Mouse (Mus musculus): ENCODE measurements at regions not wholly inside any gene's neighbourhood (a gene's known extent, or its start where the extent isn't known, plus 50 kb on each side); places are given as distances from the start of the nearest gene placed in this dataset.

GRCm38 (mm10) chr3:35688111-35688510, 65.8 kb upstream of the Atp11b start:
- H3K9ac ChIP-seq: no peak overlapping the region
- H3K4me1 ChIP-seq (replicated peaks): no peaks in the 10 kb centered on the region
- H3K27me3 ChIP-seq (replicated peaks): no peaks in the 10 kb centered on the region
- no peak overlapping the region for H3K27ac ChIP-seq
- H3K36me3 ChIP-seq: no peaks in the 10 kb centered on the region
- peak; percentile 69; the same call in 1 of the 2 replicates for ATAC-seq
- H3K4me2 ChIP-seq (replicated peaks): no peak overlapping the region
- H3K4me3 ChIP-seq (replicated peaks): no peak overlapping the region
- 60% methylated on average over 5 of the region's 5 CpGs for WGBS
- no peaks in the 10 kb centered on the region for H3K9me3 ChIP-seq

- Histone ChIP-seq H3K4me2 (replicated peaks) (no peak overlapping the region), H3K27me3 (replicated peaks) (no peaks in the 10 kb centered on the region), H3K9me3 (no peaks in the 10 kb centered on the region), H3K4me3 (replicated peaks) (no peak overlapping the region), H3K9ac (no peak overlapping the region), H3K36me3 (no peaks in the 10 kb centered on the region), H3K4me1 (replicated peaks) (no peaks in the 10 kb centered on the region), H3K27ac (no peak overlapping the region)
- WGBS: 10% methylated on average over 4 of the region's 4 CpGs
- ATAC-seq: peak; percentile 81
These were observed 65.1 kb upstream of the Atp11b start for GRCm38 (mm10) chr3:35688781-35689180.

GRCm38 (mm10) chr3:35693039-35693438, 60.9 kb upstream of the Atp11b start:
- H3K4me2 ChIP-seq (replicated peaks): no peak overlapping the region
- ATAC-seq: peak; percentile 83

DNA sequence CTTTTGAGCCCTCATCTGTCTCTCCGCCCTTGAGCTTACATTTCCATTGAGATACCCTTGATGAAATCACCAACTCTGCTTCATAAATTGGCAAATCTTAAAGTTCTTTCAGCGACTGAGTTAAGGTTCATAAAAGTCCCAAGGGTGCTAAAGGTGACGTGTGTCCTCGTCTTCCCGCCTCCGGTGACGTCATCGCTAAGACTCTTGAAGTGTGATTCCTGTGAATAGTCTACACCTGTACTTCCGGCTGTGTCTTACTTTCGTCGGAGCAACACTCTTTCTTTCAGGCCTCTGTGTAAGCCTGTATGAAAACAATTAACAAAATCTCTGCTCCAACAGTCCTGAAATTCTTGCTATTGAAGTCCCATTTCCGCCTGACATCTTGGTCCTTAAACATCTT, 60.4 kb upstream of the Atp11b start:
- no peak for ATAC-seq
- no peaks in the 10 kb centered on the region for H3K9me3 ChIP-seq
- 85% methylated on average over 12 of the region's 12 CpGs for WGBS

More at GRCm38 (mm10) chr3:35693039-35693438, 60.9 kb upstream of the Atp11b start:
- Histone ChIP-seq H3K4me1 (replicated peaks) (no peaks in the 10 kb centered on the region), H3K36me3 (no peaks in the 10 kb centered on the region), H3K27ac (no peak overlapping the region), H3K9ac (no peak overlapping the region), H3K27me3 (replicated peaks) (no peaks in the 10 kb centered on the region), H3K4me3 (replicated peaks) (no peak overlapping the region), H3K9me3 (no peaks in the 10 kb centered on the region)
- WGBS: 40% methylated on average over 6 of the region's 6 CpGs

GRCm38 (mm10) chr3:35694241-35694640, 59.7 kb upstream of the Atp11b start:
- 65% methylated on average over 4 of the region's 4 CpGs for WGBS
- no peak for ATAC-seq
- H3K4me1 ChIP-seq (replicated peaks): no peaks in the 10 kb centered on the region

More for the DNA sequence above, 60.4 kb upstream of the Atp11b start:
- no peaks in the 10 kb centered on the region for H3K4me1 ChIP-seq (replicated peaks)
- H3K9ac ChIP-seq: no peak overlapping the region
- H3K27ac ChIP-seq: no peak overlapping the region
- H3K36me3 ChIP-seq: no peaks in the 10 kb centered on the region
- H3K4me3 ChIP-seq (replicated peaks): no peak overlapping the region
- H3K4me2 ChIP-seq (replicated peaks): no peak overlapping the region
- no peaks in the 10 kb centered on the region for H3K27me3 ChIP-seq (replicated peaks)

GRCm38 (mm10) chr3:35695859-35696258, 58.0 kb upstream of the Atp11b start:
- Histone ChIP-seq H3K27me3 (replicated peaks) (no peaks in the 10 kb centered on the region), H3K4me2 (replicated peaks) (no peak overlapping the region), H3K9me3 (no peaks in the 10 kb centered on the region), H3K36me3 (no peaks in the 10 kb centered on the region), H3K4me1 (replicated peaks) (no peaks in the 10 kb centered on the region), H3K27ac (no peak overlapping the region), H3K9ac (no peak overlapping the region), H3K4me3 (replicated peaks) (no peak overlapping the region)
- whole genome bisulfite sequencing: 59% methylated on average over 3 of the region's 3 CpGs
- ATAC-seq: no peak

More at GRCm38 (mm10) chr3:35694241-35694640, 59.7 kb upstream of the Atp11b start:
- no peak overlapping the region for H3K9ac ChIP-seq
- no peaks in the 10 kb centered on the region for H3K36me3 ChIP-seq
- no peaks in the 10 kb centered on the region for H3K9me3 ChIP-seq
- no peak overlapping the region for H3K4me2 ChIP-seq (replicated peaks)
- no peak overlapping the region for H3K4me3 ChIP-seq (replicated peaks)
- no peak overlapping the region for H3K27ac ChIP-seq
- no peaks in the 10 kb centered on the region for H3K27me3 ChIP-seq (replicated peaks)

- Histone ChIP-seq H3K9me3 (no peaks in the 10 kb centered on the region), H3K9ac (no peak overlapping the region), H3K36me3 (no peaks in the 10 kb centered on the region), H3K27me3 (replicated peaks) (no peaks in the 10 kb centered on the region), H3K4me3 (replicated peaks) (no peak overlapping the region), H3K4me1 (replicated peaks) (no peaks in the 10 kb centered on the region), H3K27ac (no peak overlapping the region), H3K4me2 (replicated peaks) (no peak overlapping the region)
- WGBS: 85% methylated on average over 2 of the region's 2 CpGs
- no peak for ATAC-seq
These were observed 54.6 kb upstream of the Atp11b start for GRCm38 (mm10) chr3:35699266-35699665.

- 0 out of 2 replicates have a peak, but pooled peaks have one; percentile 37 for ATAC-seq
- Histone ChIP-seq H3K27me3 (replicated peaks) (no peaks in the 10 kb centered on the region), H3K4me2 (replicated peaks) (no peak overlapping the region), H3K27ac (no peak overlapping the region), H3K9ac (no peak overlapping the region), H3K9me3 (no peaks in the 10 kb centered on the region), H3K4me1 (replicated peaks) (no peaks in the 10 kb centered on the region), H3K4me3 (replicated peaks) (no peak overlapping the region), H3K36me3 (no peaks in the 10 kb centered on the region)
These were observed 53.9 kb upstream of the Atp11b start for GRCm38 (mm10) chr3:35699979-35700378.

DNA sequence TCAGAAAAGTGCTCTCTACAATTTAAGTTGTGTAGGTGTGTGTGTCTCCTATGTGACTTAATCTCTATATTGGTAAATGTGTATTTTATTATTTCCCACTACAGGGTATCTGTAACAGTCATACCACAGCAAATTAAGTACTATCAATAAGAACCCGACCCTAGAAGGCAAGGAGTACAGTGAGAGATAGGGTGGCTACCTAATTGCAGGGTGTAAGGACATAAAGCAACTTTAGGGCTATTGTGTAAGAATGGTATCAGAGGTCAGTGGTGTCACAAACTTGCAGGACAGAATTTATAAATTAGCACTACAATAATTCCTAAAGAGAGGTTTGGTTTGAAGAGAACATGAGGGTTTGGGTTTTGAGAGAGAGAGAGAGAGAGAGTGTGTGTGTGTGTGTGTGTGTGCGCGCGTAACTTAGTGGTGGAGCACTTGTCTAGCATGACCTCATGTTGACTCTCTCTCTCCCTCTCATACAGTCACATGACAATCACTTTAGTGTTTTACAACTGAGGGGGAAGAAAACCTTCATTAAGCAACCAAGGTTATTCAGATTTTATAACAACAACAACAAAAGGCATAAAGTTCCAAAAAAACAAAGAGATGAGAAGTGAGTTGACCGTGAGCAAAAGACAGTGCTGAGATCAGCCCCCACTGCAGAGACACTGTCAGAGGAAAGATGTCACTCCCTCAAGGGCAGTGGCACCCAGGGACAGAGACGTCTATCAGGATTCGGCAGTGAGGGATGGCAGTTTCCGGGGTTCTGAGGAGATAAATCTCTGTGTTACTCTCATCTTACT, 50.2 kb upstream of the Atp11b start:
- Histone ChIP-seq H3K9ac (no peak overlapping the region), H3K9me3 (no peaks in the 10 kb centered on the region), H3K27ac (no peak overlapping the region), H3K4me3 (replicated peaks) (no peak overlapping the region), H3K4me1 (replicated peaks) (no peaks in the 10 kb centered on the region), H3K27me3 (replicated peaks) (no peaks in the 10 kb centered on the region), H3K36me3 (no peaks in the 10 kb centered on the region), H3K4me2 (replicated peaks) (no peak overlapping the region)
- peak; percentile 84 for ATAC-seq
- WGBS: 58% methylated on average over 8 of the region's 8 CpGs
